Mouse (Mus musculus) MEL (cell line): ENCODE results near the gene Tdrd12. TPM values are rescaled to one million over a fixed set of nuclear protein-coding genes. Genes with fewer than 3 reads are reported as not detected.

ENCODE experiments used
- DNase-seq: peaks from one replicate; pipeline ENCODE4 v3.0.0; 2011; ENCODE audit warnings: low read depth, low spot score
- H3K27ac ChIP-seq: 2 replicates; pipeline ENCODE4 v1.5.1; 2012; ENCODE audit warnings: low read depth, mild to moderate bottlenecking, control low read depth, low read length, moderate library complexity; ENCODE audit not compliant: control insufficient read depth
- H3K27me3 ChIP-seq, 2 experiments: fragments of 150-350 bp in 1 of 2; sonication (generic) in 1 of 2; 2 replicates each; pipeline ENCODE4 v1.6.1; 2012; ENCODE audit warnings: low read length in 2 of 2, mild to moderate bottlenecking in 2 of 2, improper control_type of control experiment in 1 of 2, moderate library complexity in 1 of 2; ENCODE audit not compliant: insufficient read depth in 2 of 2, control insufficient read depth in 1 of 2
- H3K36me3 ChIP-seq, 2 experiments: 2 replicates each; pipeline ENCODE4 v1.6.1; 2012 to 2014; ENCODE audit warnings: low read length in 2 of 2, improper control_type of control experiment in 1 of 2, inconsistent platforms in 1 of 2, mild to moderate bottlenecking in 1 of 2; ENCODE audit not compliant: insufficient read depth in 2 of 2, control insufficient read depth in 1 of 2
- H3K4me1 ChIP-seq, 2 experiments: fragments of 150-350 bp in 1 of 2; sonication (generic) in 1 of 2; 2 replicates each; pipeline ENCODE4 v1.6.1; 2012; ENCODE audit warnings: low read length in 2 of 2, improper control_type of control experiment in 1 of 2, mild to moderate bottlenecking in 1 of 2; ENCODE audit not compliant: insufficient read depth in 2 of 2, control insufficient read depth in 1 of 2
- H3K4me3 ChIP-seq, 2 experiments: fragments of 150-350 bp in 1 of 2; sonication (generic) in 1 of 2; 2 replicates each; pipeline ENCODE4 v1.5.1; 2012; ENCODE audit warnings: low read depth in 2 of 2, low read length in 2 of 2, mild to moderate bottlenecking in 2 of 2, moderate library complexity in 2 of 2, control low read depth in 1 of 2, improper control_type of control experiment in 1 of 2; ENCODE audit not compliant: control insufficient read depth in 1 of 2, insufficient read depth in 1 of 2
- H3K79me2 ChIP-seq: 2 replicates; pipeline ENCODE4 v1.6.1; 2012; ENCODE audit warnings: mild to moderate bottlenecking, low read length, moderate library complexity; ENCODE audit not compliant: control insufficient read depth, poor library complexity, insufficient read depth
- H3K9ac ChIP-seq: 2 replicates; pipeline ENCODE4 v1.6.1; 2012; ENCODE audit warnings: low read depth, mild to moderate bottlenecking, control low read depth, low read length, moderate library complexity; ENCODE audit not compliant: control insufficient read depth, poor library complexity, severe bottlenecking
- H3K9me3 ChIP-seq: fragments of 150-350 bp; sonication (generic); replicated peaks from 2 replicates; pipeline ENCODE4 v1.6.1; 2012; ENCODE audit warnings: mild to moderate bottlenecking, low read length, improper control_type of control experiment, moderate library complexity; ENCODE audit not compliant: insufficient read depth
- CHD2 ChIP-seq: IDR thresholded peaks from 2 replicates; pipeline ENCODE4 v1.6.1; 2011; ENCODE audit warnings: low read length, improper control_type of control experiment
- CTCF ChIP-seq, 3 experiments: IDR thresholded peaks in 2 of 3; conservative IDR thresholded peaks in 1 of 3; 2 replicates each; pipeline ENCODE4 v1.5.1; 2011 to 2012; ENCODE audit warnings: low read length in 3 of 3, low read depth in 2 of 3, mild to moderate bottlenecking in 2 of 3, improper control_type of control experiment in 1 of 3, inconsistent platforms in 1 of 3, mixed read lengths in 1 of 3, moderate library complexity in 1 of 3; ENCODE audit not compliant: control insufficient read depth in 1 of 3, insufficient read depth in 1 of 3, poor library complexity in 1 of 3, severe bottlenecking in 1 of 3
- E2F4 ChIP-seq: IDR thresholded peaks from 2 replicates; pipeline ENCODE4 v1.6.1; 2011; ENCODE audit warnings: low read depth, low read length, improper control_type of control experiment, borderline replicate concordance
- GABPA ChIP-seq: IDR thresholded peaks from 2 replicates; pipeline ENCODE4 v1.6.1; 2012; ENCODE audit warnings: low read depth, mild to moderate bottlenecking, inconsistent platforms, low read length, improper control_type of control experiment, moderate library complexity
- GATA1 ChIP-seq: IDR thresholded peaks from 2 replicates; pipeline ENCODE4 v1.6.1; 2011; ENCODE audit warnings: low read depth, low read length, improper control_type of control experiment
- HCFC1 ChIP-seq: IDR thresholded peaks from 2 replicates; pipeline ENCODE4 v1.6.1; 2012; ENCODE audit warnings: low read depth, mild to moderate bottlenecking, inconsistent platforms, low read length, improper control_type of control experiment, moderate library complexity
- JUND ChIP-seq: IDR thresholded peaks from 2 replicates; pipeline ENCODE4 v1.6.1; 2011; ENCODE audit warnings: low read depth, mild to moderate bottlenecking, improper control_type of control experiment, low read length
- KAT2A ChIP-seq: conservative IDR thresholded peaks from 2 replicates; pipeline ENCODE4 v1.6.1; 2012; ENCODE audit warnings: low read depth, low read length, improper control_type of control experiment, inconsistent platforms
- MAX ChIP-seq: IDR thresholded peaks from 2 replicates; pipeline ENCODE4 v1.6.1; 2011; ENCODE audit warnings: low read length, improper control_type of control experiment
- MEF2A ChIP-seq: IDR thresholded peaks from 2 replicates; pipeline ENCODE4 v1.6.1; 2014; ENCODE audit warnings: low read depth, mild to moderate bottlenecking, inconsistent platforms, low read length, improper control_type of control experiment; ENCODE audit not compliant: poor library complexity, insufficient replicate concordance, severe bottlenecking; ENCODE audit errors: extremely low read depth
- MYB ChIP-seq: IDR thresholded peaks from 2 replicates; pipeline ENCODE4 v1.6.1; 2011; ENCODE audit warnings: mild to moderate bottlenecking, low read depth, low read length, improper control_type of control experiment
- MYC ChIP-seq: IDR thresholded peaks from 2 replicates; pipeline ENCODE4 v1.6.1; 2011; ENCODE audit warnings: low read depth, mild to moderate bottlenecking, low read length, improper control_type of control experiment, moderate library complexity
- POLR2A ChIP-seq, 2 experiments: IDR thresholded peaks; 2 replicates each; pipeline ENCODE4 v1.6.1; 2011 to 2012; ENCODE audit warnings: low read length in 2 of 2, mild to moderate bottlenecking in 2 of 2, control low read depth in 1 of 2, improper control_type of control experiment in 1 of 2, low read depth in 1 of 2, moderate library complexity in 1 of 2; ENCODE audit not compliant: control insufficient read depth in 1 of 2, insufficient read depth in 1 of 2, poor library complexity in 1 of 2
- SIN3A ChIP-seq: IDR thresholded peaks from 2 replicates; pipeline ENCODE4 v1.6.1; 2012; ENCODE audit warnings: low read length, improper control_type of control experiment, inconsistent platforms
- SMC3 ChIP-seq: IDR thresholded peaks from 2 replicates; pipeline ENCODE4 v1.6.1; 2011; ENCODE audit warnings: low read depth, low read length, improper control_type of control experiment
- TBP ChIP-seq: IDR thresholded peaks from 2 replicates; pipeline ENCODE4 v1.8.0; 2011; ENCODE audit warnings: low read depth, low read length, improper control_type of control experiment
- USF1 ChIP-seq: IDR thresholded peaks from 2 replicates; pipeline ENCODE4 v1.6.1; 2014; ENCODE audit warnings: low read depth, mild to moderate bottlenecking, inconsistent platforms, low read length, improper control_type of control experiment, moderate library complexity
- USF2 ChIP-seq, 2 experiments: IDR thresholded peaks; 2 replicates each; pipeline ENCODE4 v1.6.1; 2011 to 2012; ENCODE audit warnings: improper control_type of control experiment in 2 of 2, low read length in 2 of 2, borderline replicate concordance in 1 of 2, inconsistent platforms in 1 of 2, low read depth in 1 of 2, mild to moderate bottlenecking in 1 of 2; ENCODE audit not compliant: insufficient read depth in 1 of 2
- ZKSCAN1 ChIP-seq: IDR thresholded peaks from 2 replicates; pipeline ENCODE4 v1.6.1; 2012; ENCODE audit warnings: low read depth, mild to moderate bottlenecking, inconsistent platforms, low read length, improper control_type of control experiment, moderate library complexity
- ZMIZ1 ChIP-seq: IDR thresholded peaks from 2 replicates; pipeline ENCODE4 v1.6.1; 2012; ENCODE audit warnings: low read depth, mild to moderate bottlenecking, inconsistent platforms, low read length, improper control_type of control experiment, moderate library complexity
- ZNF384 ChIP-seq: IDR thresholded peaks from 2 replicates; pipeline ENCODE4 v1.6.1; 2012; ENCODE audit warnings: low read depth, mild to moderate bottlenecking, inconsistent platforms, low read length, improper control_type of control experiment
- polyA plus RNA-seq, 2 experiments: library from polyadenylated mRNA; stranded (reverse) in 1 of 2; unstranded in 1 of 2; fragments of >175 nt in 1 of 2; fragments of >200 nt in 1 of 2; gene quantifications; 2 replicates each; pipeline versions ENCODE4 v1.2.1 to v1.2.4; 2012; ENCODE audit warnings: low replicate concordance in 2 of 2, low read depth in 1 of 2; ENCODE audit not compliant: insufficient read length in 2 of 2, insufficient read depth in 1 of 2, missing spikeins in 1 of 2
- total RNA-seq: library from RNA; depleted of rRNA; stranded (reverse); fragments of 300-350 nt; gene quantifications from 2 replicates; pipeline ENCODE4 v1.2.3, GENCODE M21; 2012; rRNA removed

Tdrd12 gene
- total RNA-seq: 0.26 and 0.50 TPM in 2 replicates
- polyA plus RNA-seq: under 1 TPM in 1 of 2 experiments, not detected in 1; 0.25 TPM

DNA sequence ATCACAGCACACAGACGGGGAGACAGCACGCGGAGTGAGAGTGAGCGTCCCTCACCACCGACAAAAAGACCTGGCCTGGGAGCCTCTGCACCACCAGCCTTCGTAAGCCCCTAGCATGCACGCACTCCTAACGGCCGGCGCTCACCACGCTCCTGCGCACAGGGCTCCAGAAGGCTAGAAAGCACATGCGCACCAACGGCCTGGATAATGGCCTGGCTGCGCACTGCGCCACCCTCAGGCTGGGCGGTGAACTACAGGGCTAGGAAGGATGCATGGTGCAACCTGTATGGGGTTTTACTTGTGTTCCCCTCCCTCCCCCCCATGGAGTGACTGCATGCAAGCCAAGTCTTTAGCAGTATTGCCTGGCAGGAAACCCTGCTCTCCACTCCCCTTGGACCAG, at the start of gene Tdrd12:
TSS of gene Tdrd12 (minus strand) at position 184 of the 400 bp plus-strand sequence.
- H3K27ac ChIP-seq: no peak within 1 kb of the TSS
- no peak within 1 kb of the TSS for H3K9ac ChIP-seq
- no peaks in the 10 kb centered on the region for H3K79me2 ChIP-seq
- DNase-seq: peak; percentile 20
- H3K9me3 ChIP-seq: no peaks in the 10 kb centered on the region
- H3K36me3 ChIP-seq: no peaks in the 10 kb centered on the region
- H3K4me3 ChIP-seq: no peak within 1 kb of the TSS
- H3K27me3 ChIP-seq: no peaks in the 10 kb centered on the region
- TF ChIP-seq SMC3 (no peak), E2F4 (no peak), GABPA (no peak), CTCF (IDR thresholded peaks at IDR 0.05 in 2 of 3, conservative IDR thresholded peaks at IDR 0.05 in 1 of 3; ENCODE audit: control insufficient read depth in 1 of 3, insufficient read depth in 1 of 3, low read depth in 2 of 3, low read length in 3 of 3, poor library complexity in 1 of 3, severe bottlenecking in 1 of 3) (peak; percentile 27 to 56 (median 42); a peak in 4 of 6 replicates), JUND (no peak), GATA1 (no peak)
- TF ChIP-seq, all 39 proteins: peak for 1
- no peaks in the 10 kb centered on the region for H3K4me1 ChIP-seq

DNA sequence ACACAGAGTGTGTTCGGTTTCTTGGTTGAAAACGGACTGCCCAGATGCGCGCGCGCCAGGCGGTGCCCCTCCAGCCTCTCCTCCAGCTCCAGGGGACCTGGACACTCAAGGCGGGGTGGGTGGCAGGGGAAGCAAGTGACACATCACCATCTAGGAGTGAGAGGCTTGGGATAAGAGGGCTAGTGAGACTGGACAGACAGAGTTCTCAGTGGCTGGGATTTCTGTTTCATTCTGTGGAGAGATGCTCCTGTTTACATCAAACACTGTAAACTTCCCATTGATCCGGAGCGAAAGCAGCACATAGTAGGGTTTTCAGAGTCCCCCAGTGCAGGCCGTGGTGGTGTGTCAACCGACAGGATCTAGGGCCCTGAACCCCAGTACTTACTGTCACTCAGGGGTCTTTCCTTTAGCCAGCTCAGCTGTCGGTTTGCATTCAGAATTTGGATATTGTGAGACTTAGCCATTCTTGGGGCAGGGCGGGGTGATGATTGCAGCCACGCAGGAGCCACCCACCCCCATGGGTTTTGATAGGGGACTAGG, 49.4 kb upstream of the Tdrd12 start:
- H3K27ac ChIP-seq: peak overlapping the region; percentile 78

DNA sequence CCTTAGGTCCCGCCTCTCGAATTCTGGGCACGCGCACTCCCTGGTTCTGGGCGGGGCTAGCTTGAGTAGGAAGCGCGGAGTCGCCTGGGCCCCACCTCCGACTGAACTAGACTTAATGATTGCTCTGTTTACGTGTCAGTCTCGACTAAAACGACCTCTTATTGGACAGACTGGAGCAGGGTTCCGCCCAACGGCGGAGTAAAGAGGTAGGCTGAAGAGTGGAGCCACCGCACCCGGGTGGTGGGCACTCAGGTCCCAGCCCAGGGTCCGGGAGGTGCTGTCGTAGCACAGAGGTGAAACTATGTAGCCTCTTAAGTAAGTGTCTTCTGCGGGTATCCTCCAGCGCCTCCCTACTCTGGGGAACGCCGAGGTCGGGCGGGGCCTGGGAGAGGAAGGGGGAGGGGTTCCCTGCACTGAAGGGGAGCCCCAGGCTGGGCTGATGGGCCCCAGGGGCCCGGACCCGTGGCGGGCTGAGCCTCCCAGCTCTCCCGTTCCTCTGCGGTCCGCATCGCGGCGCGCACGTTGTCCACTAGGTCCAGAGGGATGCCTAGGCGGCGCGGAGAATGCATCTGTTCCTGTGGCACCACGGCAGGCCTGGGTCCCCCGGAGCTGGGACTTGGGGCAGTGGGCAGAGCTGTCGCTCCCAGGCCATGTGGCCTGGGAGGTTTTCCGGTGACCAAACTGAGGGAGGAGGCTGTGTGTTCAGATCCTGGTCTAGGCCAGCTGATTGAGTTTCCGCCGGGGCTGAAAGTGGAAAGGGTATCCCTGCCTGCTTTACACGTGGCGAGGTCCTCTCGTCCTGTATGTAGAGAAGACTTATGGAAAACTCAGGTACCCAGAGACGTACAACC, 48.7 kb upstream of the Tdrd12 start, which contains the start of gene Ankrd27:
TSS of gene Ankrd27 (plus strand) at position 190 of the 851 bp plus-strand sequence.
- H3K9me3 ChIP-seq: no peaks in the 10 kb centered on the region
- no peaks in the 10 kb centered on the region for H3K27me3 ChIP-seq
- peaks cover 28% of the 10 kb centered on the region for H3K79me2 ChIP-seq
- peak within 1 kb of the TSS; percentile 95 for H3K9ac ChIP-seq
- H3K4me1 ChIP-seq: peaks cover 12 to 27% of the 10 kb centered on the region in 2 experiments
- peaks cover 0 to 23% of the 10 kb centered on the region in 2 experiments; a peak in 2 of 4 replicates for H3K36me3 ChIP-seq
- DNase-seq: peak; percentile 97
- peak within 1 kb of the TSS; percentile 84 to 92 for H3K4me3 ChIP-seq
- H3K27ac ChIP-seq: peak within 1 kb of the TSS; percentile 78
- no peak for TF ChIP-seq E2F4
- no peak for TF ChIP-seq MYB
- peak; percentile 96 to 98 for TF ChIP-seq POLR2A (IDR thresholded peaks at IDR 0.05; ENCODE audit: control insufficient read depth in 1 of 2, insufficient read depth in 1 of 2, low read depth in 1 of 2, low read length in 2 of 2, poor library complexity in 1 of 2)
- peak; percentile 70 for TF ChIP-seq SIN3A
- TF ChIP-seq TBP: peak; percentile 92
- TF ChIP-seq ZKSCAN1: no peak
- no peak for TF ChIP-seq GATA1
- TF ChIP-seq MAX: peak; percentile 76
- TF ChIP-seq CTCF (IDR thresholded peaks at IDR 0.05 in 2 of 3, conservative IDR thresholded peaks at IDR 0.05 in 1 of 3; ENCODE audit: control insufficient read depth in 1 of 3, insufficient read depth in 1 of 3, low read depth in 2 of 3, low read length in 3 of 3, poor library complexity in 1 of 3, severe bottlenecking in 1 of 3): no peak
- no peak for TF ChIP-seq USF2 (IDR thresholded peaks at IDR 0.05; ENCODE audit: borderline replicate concordance in 1 of 2, insufficient read depth in 1 of 2, low read depth in 1 of 2, low read length in 2 of 2)
- TF ChIP-seq HCFC1: peak; percentile 73
- TF ChIP-seq MEF2A: no peak
- peak; percentile 47; the same call in 1 of the 2 replicates for TF ChIP-seq MYC
- no peak for TF ChIP-seq ZNF384
- peak; percentile 97 for TF ChIP-seq ZMIZ1
- TF ChIP-seq KAT2A: no peak; the same call in 1 of the 2 replicates
- peak; percentile 75 for TF ChIP-seq CHD2

More for the DNA sequence above, 49.4 kb upstream of the Tdrd12 start:
- no peak for DNase-seq
- no peaks in the 10 kb centered on the region for H3K27me3 ChIP-seq
- peak overlapping the region; percentile 69 to 92 for H3K4me3 ChIP-seq
- H3K9ac ChIP-seq: peak overlapping the region; percentile 95
- peaks cover 12 to 27% of the 10 kb centered on the region in 2 experiments for H3K4me1 ChIP-seq
- peaks cover 31% of the 10 kb centered on the region for H3K79me2 ChIP-seq
- TF ChIP-seq ZNF384: no peak
- TF ChIP-seq JUND: no peak
- TF ChIP-seq USF1: no peak
- peak; percentile 96 for TF ChIP-seq ZKSCAN1
- H3K36me3 ChIP-seq: peaks cover 0 to 23% of the 10 kb centered on the region in 2 experiments; a peak in 2 of 4 replicates
- H3K9me3 ChIP-seq: no peaks in the 10 kb centered on the region
